Mouse (Mus musculus) kidney, adult 2 months (tissue): ENCODE results near the gene Olfr1214. TPM values are rescaled to one million over a fixed set of nuclear protein-coding genes. Genes with fewer than 3 reads are reported as not detected.
"Not testable (repeated sequence)": the region's sequence is repeated elsewhere in the genome, so short reads cannot be mapped to it uniquely, and the experiment has no call there.

Experiments used
- DNase-seq: peaks from one replicate; pipeline ENCODE4 v3.0.0; 2021
- H3K27ac ChIP-seq: fragments of 200-500 bp; 2 replicates; pipeline ENCODE4 v1.5.1; 2012; ENCODE audit warnings: low read depth, low read length, control low read depth, inconsistent platforms; ENCODE audit not compliant: insufficient read depth
- H3K27me3 ChIP-seq: fragments of 200-500 bp; replicated peaks from 2 replicates; pipeline ENCODE4 v1.6.1; 2012; ENCODE audit warnings: mild to moderate bottlenecking, moderate library complexity, low read length, inconsistent platforms; ENCODE audit not compliant: control insufficient read depth, insufficient read depth
- H3K36me3 ChIP-seq: fragments of 200-500 bp; 2 replicates; pipeline ENCODE4 v1.6.1; 2012; ENCODE audit warnings: mild to moderate bottlenecking, moderate library complexity, low read length, inconsistent platforms; ENCODE audit not compliant: control insufficient read depth, insufficient read depth
- H3K4me1 ChIP-seq: fragments of 200-500 bp; 2 replicates; pipeline ENCODE4 v1.6.1; 2011; ENCODE audit warnings: low read length; ENCODE audit not compliant: control insufficient read depth, insufficient read depth
- H3K4me3 ChIP-seq: fragments of 200-500 bp; 2 replicates; pipeline ENCODE4 v1.5.1; 2011; ENCODE audit warnings: mild to moderate bottlenecking, low read depth, low read length, control low read depth; ENCODE audit not compliant: insufficient read depth
- CTCF ChIP-seq: fragments of 200-500 bp; conservative IDR thresholded peaks from 2 replicates; pipeline ENCODE4 v1.5.1; 2011; ENCODE audit warnings: low read depth, mild to moderate bottlenecking, control low read depth, low read length, moderate library complexity, mixed read lengths; ENCODE audit not compliant: insufficient read depth, insufficient read length
- POLR2A ChIP-seq: fragments of 200-500 bp; IDR thresholded peaks from one replicate; pipeline ENCODE4 v1.6.1; 2011; ENCODE audit warnings: low read depth, low read length, control low read depth
- WGBS: fragments of 180-500 bp; shearing (Covaris S2); methylation state at CpG from one replicate; pipeline ENCODE4 v1.1.7; 2018; 5-methylcytosine and 5-hydroxymethylcytosine counted together
- polyA plus RNA-seq: library from polyadenylated mRNA; depleted of rRNA; stranded (reverse); fragments of >200 nt; gene quantifications from 2 replicates; pipeline ENCODE4 v1.2.3, GENCODE M21; 2012; rRNA removed

Olfr1214 gene
- not detected in 2 replicates for polyA plus RNA-seq

DNA sequence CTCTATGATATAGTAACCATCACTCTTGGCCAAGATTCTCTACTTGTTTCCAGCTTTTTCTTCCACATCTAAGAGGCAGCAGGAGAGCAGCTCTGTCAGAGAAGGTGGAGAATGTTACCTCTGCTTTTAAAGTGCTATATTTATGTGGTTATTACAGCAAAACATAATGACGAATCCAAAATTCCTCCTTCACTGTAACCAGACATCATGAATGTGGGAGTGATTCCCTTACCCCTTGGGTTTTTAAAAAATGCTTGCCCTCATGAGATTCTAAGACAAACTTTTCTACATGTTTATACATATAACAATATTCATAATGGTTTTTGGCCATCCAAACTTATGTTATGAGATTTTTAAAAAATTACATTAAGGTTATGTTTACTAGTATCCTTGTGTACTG, at the start of gene Olfr1214:
Gene Olfr1214 (minus strand): TSS at position 101 of the 400 bp plus-strand sequence.
- H3K4me1 ChIP-seq = no peaks in the 10 kb centered on the region
- H3K27ac ChIP-seq = no peak within 1 kb of the TSS
- H3K36me3 ChIP-seq = no peaks in the 10 kb centered on the region
- H3K27me3 ChIP-seq = no peaks in the 10 kb centered on the region
- WGBS = 67% methylated on average over 1 of the region's 1 CpGs
- no peak for DNase-seq
- TF ChIP-seq CTCF = no peak
- TF ChIP-seq POLR2A = no peak
- H3K4me3 ChIP-seq = no peak within 1 kb of the TSS

DNA sequence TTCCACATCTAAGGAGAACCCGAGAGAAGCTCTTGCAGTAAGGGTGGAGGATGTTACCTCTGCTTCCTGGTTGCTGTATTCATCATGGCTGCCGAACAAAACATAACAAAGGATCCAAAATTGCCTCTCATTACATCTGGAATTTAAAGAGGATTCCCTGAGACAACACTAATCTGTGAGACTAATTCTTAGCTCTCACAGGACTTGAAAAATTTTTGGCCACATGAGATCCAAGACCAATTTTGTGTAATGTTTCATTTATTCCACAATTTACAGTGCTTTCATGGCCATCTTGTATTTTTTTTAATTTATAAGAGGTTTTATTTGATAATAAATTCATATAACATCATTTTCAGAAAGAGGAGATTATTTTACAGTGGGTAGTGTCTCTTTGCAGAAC, 39.5 kb upstream of the Olfr1214 start, which contains the start of gene Olfr1217:
Gene Olfr1217 (minus strand): TSS at position 101 of the 400 bp plus-strand sequence.
- H3K27ac ChIP-seq = no peak within 1 kb of the TSS
- 57% methylated on average over 2 of the region's 2 CpGs for WGBS
- no peak for TF ChIP-seq POLR2A
- TF ChIP-seq CTCF = no peak

DNA sequence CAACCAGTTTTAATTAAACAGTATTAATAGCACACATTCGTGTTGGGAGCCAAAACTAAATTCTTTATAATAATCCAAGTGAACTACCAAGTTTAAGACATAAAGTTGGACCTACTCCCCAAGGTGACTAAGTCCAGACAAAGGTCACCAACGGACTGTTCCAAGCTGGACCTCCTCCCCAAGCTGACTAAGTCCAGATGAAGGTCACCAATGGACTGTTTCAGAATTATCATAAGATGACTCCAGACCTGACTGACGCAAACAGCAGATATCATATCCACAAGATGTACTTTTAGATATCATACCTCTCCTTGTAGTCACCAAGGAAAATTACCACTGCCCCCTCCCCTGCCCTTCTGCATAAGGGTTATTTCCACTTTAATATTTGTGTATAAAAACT, 29.0 kb upstream of the Olfr1214 start:
- H3K4me1 ChIP-seq, H3K4me3 ChIP-seq, H3K36me3 ChIP-seq, H3K27ac ChIP-seq, DNase-seq, H3K27me3 ChIP-seq: not testable (repeated sequence)
- 66% methylated on average over 3 of the region's 3 CpGs for whole genome bisulfite sequencing

More for the DNA sequence above, 39.5 kb upstream of the Olfr1214 start, which contains the start of gene Olfr1217:
- Histone ChIP-seq H3K27me3 (no peaks in the 10 kb centered on the region), H3K36me3 (no peaks in the 10 kb centered on the region), H3K4me1 (no peaks in the 10 kb centered on the region), H3K4me3 (no peak within 1 kb of the TSS)
- no peak for DNase-seq

DNA sequence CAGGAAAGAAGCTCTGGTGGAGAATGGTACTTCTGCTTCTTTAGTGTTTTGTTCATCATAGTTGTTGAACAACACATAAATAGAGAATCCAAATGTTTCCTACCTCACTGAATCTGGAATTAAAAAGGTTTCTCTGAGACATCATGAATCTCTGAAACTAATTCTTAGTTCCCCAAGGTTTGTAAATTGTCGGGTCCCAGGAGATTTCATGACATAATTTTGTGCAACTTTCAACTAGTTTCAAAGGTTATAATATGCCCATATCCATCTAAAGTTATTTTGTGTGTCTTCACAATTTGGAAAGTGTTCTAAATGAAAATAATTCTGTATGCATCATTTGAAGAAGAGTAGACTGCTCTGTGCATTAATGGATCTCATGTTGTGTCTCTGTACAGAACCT, 25.8 kb upstream of the Olfr1214 start, which contains the start of gene Olfr1216:
Gene Olfr1216 (minus strand): TSS at position 101 of the 400 bp plus-strand sequence.
- no peak for DNase-seq
- 75% methylated on average over 1 of the region's 1 CpGs for WGBS
- Histone ChIP-seq H3K4me3 (no peak within 1 kb of the TSS), H3K27ac (no peak within 1 kb of the TSS), H3K4me1 (no peaks in the 10 kb centered on the region), H3K27me3 (no peaks in the 10 kb centered on the region), H3K36me3 (no peaks in the 10 kb centered on the region)
- TF ChIP-seq POLR2A (no peak), CTCF (no peak)

DNA sequence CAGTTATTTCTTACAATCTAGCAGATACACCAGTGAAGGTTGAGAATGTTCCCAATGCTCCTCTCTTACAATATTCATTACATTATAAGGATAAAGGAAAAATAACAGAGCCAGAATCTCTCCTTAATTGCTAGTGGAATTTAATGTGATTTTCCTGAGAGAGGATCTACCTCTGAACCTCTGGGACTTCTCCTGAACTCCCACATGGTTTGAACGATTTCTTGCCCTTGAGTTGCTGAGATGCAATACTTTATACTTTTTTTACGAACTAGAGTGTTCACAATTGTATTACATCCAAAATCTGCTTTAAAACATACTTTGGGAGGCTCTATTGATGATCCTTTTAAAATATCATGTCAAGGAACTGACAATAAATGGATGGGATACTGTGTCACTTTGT, 14.4 kb upstream of the Olfr1214 start, which contains the start of gene Olfr1215:
Gene Olfr1215 (minus strand): TSS at position 101 of the 400 bp plus-strand sequence.
- H3K4me3 ChIP-seq = no peak within 1 kb of the TSS
- H3K4me1 ChIP-seq = no peaks in the 10 kb centered on the region
- 53% methylated on average over 2 of the region's 2 CpGs for WGBS
- no peak for DNase-seq
- TF ChIP-seq CTCF = no peak
- TF ChIP-seq POLR2A = no peak
- no peaks in the 10 kb centered on the region for H3K36me3 ChIP-seq
- H3K27me3 ChIP-seq = no peaks in the 10 kb centered on the region
- H3K27ac ChIP-seq = no peak within 1 kb of the TSS

DNA sequence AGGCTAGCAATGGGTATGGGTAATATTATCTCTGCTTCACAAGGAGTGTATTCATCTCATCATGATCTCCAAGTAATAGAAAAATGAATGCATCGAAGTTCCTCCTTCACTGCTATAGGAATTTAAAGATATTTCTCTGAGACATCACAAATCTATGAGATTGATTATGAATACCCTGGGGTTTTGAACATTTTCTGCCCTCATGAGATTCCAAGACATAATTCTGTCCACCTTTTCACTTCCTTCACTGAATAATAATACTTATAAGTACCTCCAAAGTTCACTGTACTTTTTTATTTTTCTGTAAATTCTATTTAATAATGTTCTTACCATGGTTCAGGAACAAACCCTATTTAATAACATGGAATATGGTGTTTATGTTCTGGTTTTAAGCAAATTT, 12.3 kb downstream of the Olfr1214 start, which contains the start of gene Gm13762:
Gene Gm13762 (minus strand): TSS at position 101 of the 400 bp plus-strand sequence.
- no peak for DNase-seq
- Histone ChIP-seq H3K36me3 (no peaks in the 10 kb centered on the region), H3K4me3 (no peak within 1 kb of the TSS)

DNA sequence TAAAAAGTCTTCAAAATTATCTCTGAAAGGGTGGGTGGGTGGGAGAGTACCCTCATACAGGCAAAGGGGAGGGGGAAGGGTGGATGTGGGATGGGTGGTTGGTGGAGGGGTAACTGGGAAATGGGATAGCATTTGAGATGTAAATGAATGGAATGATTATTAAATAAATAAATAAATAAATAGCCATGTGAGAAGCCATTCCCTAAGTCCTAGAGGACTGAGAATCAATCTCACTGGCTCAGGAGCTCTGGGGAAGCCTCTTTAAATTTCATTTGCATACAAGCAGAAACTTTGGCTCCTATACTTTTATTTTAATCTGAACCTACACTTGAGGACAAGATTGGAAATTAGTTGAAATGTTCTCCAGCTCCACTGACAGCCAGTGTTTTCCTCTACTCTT, 38.8 kb downstream of the Olfr1214 start, which contains the start of gene Olfr1212:
Gene Olfr1212 (plus strand): TSS at position 301 of the 400 bp plus-strand sequence.
- no peaks in the 10 kb centered on the region for H3K27me3 ChIP-seq
- no peaks in the 10 kb centered on the region for H3K4me1 ChIP-seq
- no peaks in the 10 kb centered on the region for H3K36me3 ChIP-seq
- DNase-seq = no peak
- no peak for TF ChIP-seq CTCF
- H3K27ac ChIP-seq = no peak within 1 kb of the TSS
- no peak within 1 kb of the TSS for H3K4me3 ChIP-seq

More for the DNA sequence above, 12.3 kb downstream of the Olfr1214 start, which contains the start of gene Gm13762:
- WGBS = 68% methylated on average over 1 of the region's 1 CpGs
- TF ChIP-seq CTCF (no peak), POLR2A (no peak)
- Histone ChIP-seq H3K27ac (no peak within 1 kb of the TSS), H3K4me1 (no peaks in the 10 kb centered on the region), H3K27me3 (no peaks in the 10 kb centered on the region)
